Mouse (Mus musculus) CH12.LX (cell line): Measurements from ENCODE around the gene Senp5. TPM values are rescaled to one million over a fixed set of nuclear protein-coding genes. Genes with fewer than 3 reads are reported as not detected.

Source experiments
- DNase-seq: peaks from one replicate; pipeline ENCODE4 v3.0.0-alpha.2; 2013; ENCODE audit errors: extremely low read depth
- H3K27ac ChIP-seq: 2 replicates; pipeline ENCODE4 v1.5.1; 2012; ENCODE audit warnings: low read depth, mild to moderate bottlenecking, control low read depth, moderate library complexity; ENCODE audit not compliant: insufficient read depth
- H3K27me3 ChIP-seq: replicated peaks from 2 replicates; pipeline ENCODE3; 2012; ENCODE audit warnings: inconsistent platforms
- H3K36me3 ChIP-seq, 2 experiments: replicated peaks in 1 of 2; 2 replicates each; pipeline versions ENCODE3 to v1.6.1; 2012; ENCODE audit warnings: inconsistent platforms in 1 of 2, low read length in 1 of 2, mild to moderate bottlenecking in 1 of 2, mixed read lengths in 1 of 2, moderate library complexity in 1 of 2; ENCODE audit not compliant: control insufficient read depth in 1 of 2, insufficient read depth in 1 of 2
- H3K4me1 ChIP-seq, 2 experiments: 2 replicates each; pipeline ENCODE4 v1.6.1; 2012; ENCODE audit warnings: inconsistent platforms in 1 of 2, moderate library complexity in 1 of 2; ENCODE audit not compliant: insufficient read depth in 2 of 2, control insufficient read depth in 1 of 2
- H3K4me2 ChIP-seq: 2 replicates; pipeline ENCODE4 v1.6.1; 2012; ENCODE audit warnings: low read depth, mild to moderate bottlenecking, control low read depth; ENCODE audit not compliant: poor library complexity, insufficient read depth, severe bottlenecking
- H3K4me3 ChIP-seq, 3 experiments: fragments of 150-350 bp in 1 of 3; sonication (generic) in 1 of 3; replicated peaks in 1 of 3; 2 replicates each; pipeline versions ENCODE3 to v1.5.1; 2011 to 2012; ENCODE audit warnings: low read depth in 2 of 3, low read length in 2 of 3, mild to moderate bottlenecking in 2 of 3, moderate library complexity in 2 of 3, control low read depth in 1 of 3, improper control_type of control experiment in 1 of 3, inconsistent platforms in 1 of 3, mixed read lengths in 1 of 3; ENCODE audit not compliant: poor library complexity in 1 of 3
- H3K79me2 ChIP-seq: replicated peaks from 2 replicates; pipeline ENCODE4 v1.6.1; 2012; ENCODE audit warnings: mild to moderate bottlenecking, moderate library complexity; ENCODE audit not compliant: control insufficient read depth, poor library complexity, insufficient read depth, severe bottlenecking; ENCODE audit errors: extremely low read depth
- H3K9ac ChIP-seq: 2 replicates; pipeline ENCODE4 v1.6.1; 2012; ENCODE audit warnings: low read depth, mild to moderate bottlenecking, control low read depth, moderate library complexity; ENCODE audit not compliant: insufficient read depth
- H3K9me3 ChIP-seq: replicated peaks from 2 replicates; pipeline ENCODE3; 2012; ENCODE audit warnings: low read length, inconsistent platforms, mixed read lengths
- BHLHE40 ChIP-seq: IDR thresholded peaks from 2 replicates; pipeline ENCODE4 v1.6.1; 2011; ENCODE audit warnings: mild to moderate bottlenecking, low read depth, low read length, improper control_type of control experiment
- CHD1 ChIP-seq: IDR thresholded peaks from 2 replicates; pipeline ENCODE4 v1.6.1; 2012; ENCODE audit warnings: low read depth, low read length, improper control_type of control experiment, inconsistent platforms
- CHD2 ChIP-seq: IDR thresholded peaks from 2 replicates; pipeline ENCODE4 v1.6.1; 2011; ENCODE audit warnings: low read length, improper control_type of control experiment
- CTCF ChIP-seq, 2 experiments: IDR thresholded peaks in 1 of 2; conservative IDR thresholded peaks in 1 of 2; 2 replicates each; pipeline ENCODE4 v1.5.1; 2011 to 2012; ENCODE audit warnings: low read depth in 2 of 2, low read length in 2 of 2, improper control_type of control experiment in 1 of 2, inconsistent platforms in 1 of 2, mild to moderate bottlenecking in 1 of 2, moderate library complexity in 1 of 2
- EP300 ChIP-seq: IDR thresholded peaks from 2 replicates; pipeline ENCODE4 v1.6.1; 2011; ENCODE audit warnings: low read length, improper control_type of control experiment
- IRF4 ChIP-seq: IDR thresholded peaks from 2 replicates; pipeline ENCODE4 v1.6.1; 2014; ENCODE audit warnings: low read depth, mild to moderate bottlenecking, inconsistent platforms, low read length, improper control_type of control experiment
- KAT2A ChIP-seq: IDR thresholded peaks from 2 replicates; pipeline ENCODE4 v1.6.1; 2012; ENCODE audit warnings: low read length, improper control_type of control experiment, inconsistent platforms; ENCODE audit not compliant: insufficient replicate concordance
- MAX ChIP-seq: IDR thresholded peaks from 2 replicates; pipeline ENCODE4 v1.6.1; 2011; ENCODE audit warnings: low read length, improper control_type of control experiment
- MEF2A ChIP-seq: IDR thresholded peaks from 2 replicates; pipeline ENCODE4 v1.6.1; 2014; ENCODE audit warnings: low read depth, mild to moderate bottlenecking, inconsistent platforms, low read length, improper control_type of control experiment, borderline replicate concordance
- MXI1 ChIP-seq: IDR thresholded peaks from 2 replicates; pipeline ENCODE4 v1.6.1; 2011; ENCODE audit warnings: mild to moderate bottlenecking, low read depth, low read length, improper control_type of control experiment
- POLR2A ChIP-seq: IDR thresholded peaks from 2 replicates; pipeline ENCODE4 v1.6.1; 2011; ENCODE audit warnings: low read depth, mild to moderate bottlenecking, improper control_type of control experiment, low read length
- RAD21 ChIP-seq: IDR thresholded peaks from 2 replicates; pipeline ENCODE4 v1.6.1; 2011; ENCODE audit warnings: low read depth, mild to moderate bottlenecking, low read length, improper control_type of control experiment, moderate library complexity
- SIN3A ChIP-seq: IDR thresholded peaks from 2 replicates; pipeline ENCODE4 v1.6.1; 2012; ENCODE audit warnings: low read length, improper control_type of control experiment, inconsistent platforms
- UBTF ChIP-seq: IDR thresholded peaks from 2 replicates; pipeline ENCODE4 v1.6.1; 2012; ENCODE audit warnings: low read depth, mild to moderate bottlenecking, inconsistent platforms, low read length, improper control_type of control experiment, moderate library complexity
- USF1 ChIP-seq: IDR thresholded peaks from 2 replicates; pipeline ENCODE4 v1.6.1; 2014; ENCODE audit warnings: low read depth, mild to moderate bottlenecking, inconsistent platforms, low read length, improper control_type of control experiment
- ZC3H11A ChIP-seq: IDR thresholded peaks from 2 replicates; pipeline ENCODE4 v1.6.1; 2012; ENCODE audit warnings: low read depth, mild to moderate bottlenecking, inconsistent platforms, low read length, improper control_type of control experiment
- ZKSCAN1 ChIP-seq: IDR thresholded peaks from 2 replicates; pipeline ENCODE4 v1.6.1; 2012; ENCODE audit warnings: low read depth, inconsistent platforms, low read length, improper control_type of control experiment, borderline replicate concordance
- ZNF384 ChIP-seq: IDR thresholded peaks from 2 replicates; pipeline ENCODE4 v1.6.1; 2012; ENCODE audit warnings: low read depth, low read length, improper control_type of control experiment, inconsistent platforms
- dilution Hi-C: fragments of 300-500 bp; cut with MboI; formaldehyde crosslinking; loops from 2 replicates; pipeline ENCODE4 v1.14.3; 2020; ENCODE audit warnings: low sequenced_read_pairs; ENCODE audit not compliant: extremely low pct_unique_long_range_greater_than_20kb, extremely low pct_ligation_motif_present
- in situ Hi-C: fragments of 300-500 bp; cut with MboI; formaldehyde crosslinking; loops from 3 replicates; pipeline ENCODE4 v1.14.3; 2019; ENCODE audit warnings: low sequenced_read_pairs, low pct_ligation_motif_present, low pct_unique_long_range_greater_than_20kb, mixed read lengths
- polyA plus RNA-seq: library from polyadenylated mRNA; unstranded; fragments of >175 nt; gene quantifications from 2 replicates; pipeline ENCODE4 v1.2.1, GENCODE M21; 2012; ENCODE audit warnings: low read depth; ENCODE audit not compliant: insufficient read length
- total RNA-seq, 2 experiments: library from RNA; depleted of rRNA; stranded (reverse); fragments of 300-350 nt in 1 of 2; fragments of >200 nt in 1 of 2; gene quantifications; 2 replicates each; pipeline ENCODE4 v1.2.3; 2012 to 2014

The Senp5 gene
- total and polyA plus RNA-seq, 3 experiments, result 19.3 to 31.2 (median 28.8) TPM

GRCm38 (mm10) chr16:32010330-32010729 lies 7.2 kb upstream of the Senp5 start:
- no peaks in the 10 kb centered on the region for H3K4me1 ChIP-seq
- no peaks in the 10 kb centered on the region for H3K79me2 ChIP-seq
- TF ChIP-seq RAD21 (no peak), ZKSCAN1 (no peak), SIN3A (no peak), CTCF (conservative IDR thresholded peaks at IDR 0.05 in 1 of 2, IDR thresholded peaks at IDR 0.05 in 1 of 2; ENCODE audit: low read depth in 2 of 2, low read length in 2 of 2) (no peak), USF1 (no peak), MAX (no peak)
- H3K9me3 ChIP-seq, result no peaks in the 10 kb centered on the region
- no peak overlapping the region for H3K9ac ChIP-seq
- dilution Hi-C loops (no loop called here), in situ Hi-C loops (no loop called here)
- H3K27ac ChIP-seq, result no peak overlapping the region
- H3K27me3 ChIP-seq, result no peaks in the 10 kb centered on the region
- no peak for DNase-seq
- no peak overlapping the region for H3K4me2 ChIP-seq
- no peak overlapping the region for H3K4me3 ChIP-seq
- peaks cover 0 to 37% of the 10 kb centered on the region in 2 experiments for H3K36me3 ChIP-seq

- peak; percentile 23 for DNase-seq
- dilution Hi-C loops (no loop called here), in situ Hi-C loops (no loop called here)
- no peaks in the 10 kb centered on the region for H3K79me2 ChIP-seq
- no peak overlapping the region for H3K27ac ChIP-seq
- no peak overlapping the region for H3K4me3 ChIP-seq
- peaks cover 0 to 37% of the 10 kb centered on the region in 2 experiments for H3K36me3 ChIP-seq
- no peak overlapping the region for H3K4me2 ChIP-seq
- no peaks in the 10 kb centered on the region for H3K4me1 ChIP-seq
- no peaks in the 10 kb centered on the region for H3K27me3 ChIP-seq
- H3K9me3 ChIP-seq, result no peaks in the 10 kb centered on the region
- no peak overlapping the region for H3K9ac ChIP-seq
- peak; percentile 23; the same call in 1 of the 2 replicates for TF ChIP-seq BHLHE40
- no peak for TF ChIP-seq CHD1
These were observed 6.8 kb upstream of the Senp5 start for GRCm38 (mm10) chr16:32009913-32010312.

GRCm38 (mm10) chr16:32008529-32009293 lies 5.6 kb upstream of the Senp5 start:
- H3K9me3 ChIP-seq, result no peaks in the 10 kb centered on the region
- no peak for TF ChIP-seq CHD2
- TF ChIP-seq MEF2A, result no peak
- no peak for TF ChIP-seq UBTF
- no peak for TF ChIP-seq POLR2A
- no peak for TF ChIP-seq KAT2A
- TF ChIP-seq EP300, result no peak
- no peak for TF ChIP-seq ZNF384
- no peak for TF ChIP-seq USF1
- no peak for TF ChIP-seq MXI1
- TF ChIP-seq IRF4, result no peak
- TF ChIP-seq ZC3H11A, result no peak
- TF ChIP-seq, all 38 proteins: peak for 0
- Histone ChIP-seq H3K4me3 (no peak overlapping the region), H3K27me3 (no peaks in the 10 kb centered on the region), H3K27ac (no peak overlapping the region), H3K36me3 (peaks cover 0 to 34% of the 10 kb centered on the region in 2 experiments), H3K9ac (no peak overlapping the region), H3K4me2 (no peak overlapping the region), H3K4me1 (peaks cover 0 to 9% of the 10 kb centered on the region in 2 experiments; a peak in 1 of 4 replicates), H3K79me2 (no peaks in the 10 kb centered on the region)
- in situ Hi-C loops (no loop called here), dilution Hi-C loops (no loop called here)
- DNase-seq, result no peak
